Mouse (Mus musculus): ENCODE results near the gene Rad9a. TPM values are rescaled to one million over a fixed set of nuclear protein-coding genes. Genes with fewer than 3 reads are reported as not detected.
A peak's percentile ranks its signal among the peaks of the same experiment; 100 is the strongest.

Rad9a gene
- polyA plus RNA-seq, 1 experiment from 2014 or later: 9.0 TPM

DNA sequence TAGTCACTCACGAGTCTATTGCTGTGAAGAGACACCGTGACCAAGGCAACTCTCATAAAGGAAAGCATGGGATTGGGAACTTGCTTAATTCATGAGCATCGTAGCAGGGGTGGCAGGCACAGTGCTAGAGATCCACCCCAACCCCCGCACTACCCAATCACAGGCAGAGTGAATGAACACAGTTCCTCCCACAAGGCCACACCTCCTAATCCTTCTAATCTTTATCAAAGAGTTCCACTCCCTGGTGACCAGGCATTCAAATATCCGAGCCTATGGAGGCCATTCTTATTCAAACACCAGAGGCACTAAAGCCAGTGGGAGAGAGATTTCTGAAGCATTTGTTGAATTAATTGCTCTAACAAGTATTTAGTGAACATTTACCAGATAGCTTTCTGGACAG, 55.5 kb downstream of the Rad9a start:
- Histone ChIP-seq H3K27ac (ENCODE audit: low read depth) (peak overlapping the region; percentile 74; the same call in 1 of the 2 replicates), H3K9ac (replicated peaks) (no peak overlapping the region), H3K9me3 (ENCODE audit: low read length) (no peaks in the 10 kb centered on the region), H3K4me3 (ENCODE audit: low read depth, low read length) (no peak overlapping the region), H3K4me2 (ENCODE audit: low read depth, low read length) (no peak overlapping the region), H3K36me3 (replicated peaks; ENCODE audit: insufficient read depth, low read length) (peaks cover 12% of the 10 kb centered on the region), H3K4me1 (ENCODE audit: insufficient read depth) (peaks cover 45% of the 10 kb centered on the region), H3K27me3 (ENCODE audit: insufficient read depth, low read length) (no peaks in the 10 kb centered on the region)
- no peak for TF ChIP-seq CTCF (IDR thresholded peaks at IDR 0.05; ENCODE audit: low read depth)
- no peak for TF ChIP-seq EP300 (IDR thresholded peaks at IDR 0.05; ENCODE audit: low read depth)
- ATAC-seq (no peak), DNase-seq (no peak)
- WGBS (ENCODE audit: insufficient replicate concordance): 89% methylated on average over 5 of the region's 5 CpGs

Small RNA genes lying within 50 kb of the gene (microRNA-seq; reads per million reads assigned to microRNA genes)
- gene Gm26115: not detected

Other genes with a start within 250 kb of the Rad9a start
- 0.04 and 0.13 TPM in 2 replicates for gene Aldh3b3, start 243.0 kb downstream of the Rad9a start, polyA plus RNA-seq (2015; fragmentation: Nextera tagmentation; extraction: Ambion mirVana)
- gene Aldh3b2, start 229.3 kb downstream of the Rad9a start, polyA plus RNA-seq (2015; fragmentation: Nextera tagmentation; extraction: Ambion mirVana): 0.09 and 0.11 TPM in 2 replicates
- 19.3 and 22.0 TPM in 2 replicates for gene Acy3, start 215.1 kb downstream of the Rad9a start, polyA plus RNA-seq (2015; fragmentation: Nextera tagmentation; extraction: Ambion mirVana)
- not detected in 2 replicates for gene Tbx10, start 208.9 kb downstream of the Rad9a start, polyA plus RNA-seq (2015; fragmentation: Nextera tagmentation; extraction: Ambion mirVana)
- 22.0 and 23.0 TPM in 2 replicates for gene Nudt8, start 201.1 kb downstream of the Rad9a start, polyA plus RNA-seq (2015; fragmentation: Nextera tagmentation; extraction: Ambion mirVana)
- gene Gm49405, start 201.0 kb downstream of the Rad9a start, polyA plus RNA-seq (2015; fragmentation: Nextera tagmentation; extraction: Ambion mirVana): 0.26 and 0.49 TPM in 2 replicates
- 0.36 and 0.74 TPM in 2 replicates for gene Doc2g, start 198.3 kb downstream of the Rad9a start, polyA plus RNA-seq (2015; fragmentation: Nextera tagmentation; extraction: Ambion mirVana)
- 171 and 172 TPM in 2 replicates for gene Ndufv1, start 188.9 kb downstream of the Rad9a start, polyA plus RNA-seq (2015; fragmentation: Nextera tagmentation; extraction: Ambion mirVana)
- gene Gstp1, start 163.7 kb downstream of the Rad9a start, polyA plus RNA-seq (2015; fragmentation: Nextera tagmentation; extraction: Ambion mirVana): 428 and 442 TPM in 2 replicates
- 5.8 and 6.4 TPM in 2 replicates for gene Gstp2, start 155.6 kb downstream of the Rad9a start, polyA plus RNA-seq (2015; fragmentation: Nextera tagmentation; extraction: Ambion mirVana)
- 64.5 and 67.3 TPM in 2 replicates for gene Gstp3, start 142.1 kb downstream of the Rad9a start, polyA plus RNA-seq (2015; fragmentation: Nextera tagmentation; extraction: Ambion mirVana)
- gene Cabp2, start 120.1 kb downstream of the Rad9a start, polyA plus RNA-seq (2015; fragmentation: Nextera tagmentation; extraction: Ambion mirVana): 0.38 and 0.43 TPM in 2 replicates
- 91.2 and 91.9 TPM in 2 replicates for gene Cdk2ap2, start 104.5 kb downstream of the Rad9a start, polyA plus RNA-seq (2015; fragmentation: Nextera tagmentation; extraction: Ambion mirVana)
- 6.6 and 7.4 TPM in 2 replicates for gene Pitpnm1, start 101.7 kb downstream of the Rad9a start, polyA plus RNA-seq (2015; fragmentation: Nextera tagmentation; extraction: Ambion mirVana)
- gene Aip, start 75.8 kb downstream of the Rad9a start, polyA plus RNA-seq (2015; fragmentation: Nextera tagmentation; extraction: Ambion mirVana): 23.1 and 26.8 TPM in 2 replicates
- not detected in 2 replicates for gene Gpr152, start 61.9 kb downstream of the Rad9a start, polyA plus RNA-seq (2015; fragmentation: Nextera tagmentation; extraction: Ambion mirVana)
- 0.11 and 0.15 TPM in 2 replicates for gene Cabp4, start 57.6 kb downstream of the Rad9a start, polyA plus RNA-seq (2015; fragmentation: Nextera tagmentation; extraction: Ambion mirVana)
- 63.0 and 64.4 TPM in 2 replicates for gene Coro1b, start 53.0 kb downstream of the Rad9a start, polyA plus RNA-seq (2015; fragmentation: Nextera tagmentation; extraction: Ambion mirVana)
- gene Ptprcap, start 48.1 kb downstream of the Rad9a start, polyA plus RNA-seq (2015; fragmentation: Nextera tagmentation; extraction: Ambion mirVana): 35.7 and 35.8 TPM in 2 replicates
- 22.1 and 23.0 TPM in 2 replicates for gene Rps6kb2, start 38.3 kb downstream of the Rad9a start, polyA plus RNA-seq (2015; fragmentation: Nextera tagmentation; extraction: Ambion mirVana)
- gene Carns1, start 26.2 kb downstream of the Rad9a start, polyA plus RNA-seq (2015; fragmentation: Nextera tagmentation; extraction: Ambion mirVana): 0.73 and 0.90 TPM in 2 replicates
- 8.4 and 9.9 TPM in 2 replicates for gene Tbc1d10c, start 10.4 kb downstream of the Rad9a start, polyA plus RNA-seq (2015; fragmentation: Nextera tagmentation; extraction: Ambion mirVana)
- gene Ppp1ca, start 9.6 kb downstream of the Rad9a start, polyA plus RNA-seq (2015; fragmentation: Nextera tagmentation; extraction: Ambion mirVana): 269 and 284 TPM in 2 replicates
- 0.91 and 1.1 TPM in 2 replicates for gene Clcf1, start 12.6 kb upstream of the Rad9a start, polyA plus RNA-seq (2015; fragmentation: Nextera tagmentation; extraction: Ambion mirVana)
- gene AC109138.7, start 12.7 kb upstream of the Rad9a start, polyA plus RNA-seq (2015; fragmentation: Nextera tagmentation; extraction: Ambion mirVana): not detected in 2 replicates
- gene Pold4, start 30.2 kb upstream of the Rad9a start, polyA plus RNA-seq (2015; fragmentation: Nextera tagmentation; extraction: Ambion mirVana): 28.5 and 31.1 TPM in 2 replicates
- 3.3 and 3.4 TPM in 2 replicates for gene Ssh3, start 67.5 kb upstream of the Rad9a start, polyA plus RNA-seq (2015; fragmentation: Nextera tagmentation; extraction: Ambion mirVana)
- 0.54 and 0.92 TPM in 2 replicates for gene Ankrd13d, start 81.5 kb upstream of the Rad9a start, polyA plus RNA-seq (2015; fragmentation: Nextera tagmentation; extraction: Ambion mirVana)
- gene Grk2, start 104.6 kb upstream of the Rad9a start, polyA plus RNA-seq (2015; fragmentation: Nextera tagmentation; extraction: Ambion mirVana): 11.9 and 14.8 TPM in 2 replicates
- 7.8 and 8.5 TPM in 2 replicates for gene Kdm2a, start 196.6 kb upstream of the Rad9a start, polyA plus RNA-seq (2015; fragmentation: Nextera tagmentation; extraction: Ambion mirVana)
- 14.8 and 19.0 TPM in 2 replicates for gene Rhod, start 237.8 kb upstream of the Rad9a start, polyA plus RNA-seq (2015; fragmentation: Nextera tagmentation; extraction: Ambion mirVana)